Mouse (Mus musculus) CH12.LX (cell line): ENCODE measurements around the gene Pbp2. TPM values are rescaled to one million over a fixed set of nuclear protein-coding genes. Genes with fewer than 3 reads are reported as not detected.

Experiments used
- DNase-seq: peaks from one replicate; pipeline ENCODE4 v3.0.0-alpha.2; 2013; ENCODE audit errors: extremely low read depth
- H3K27ac ChIP-seq: 2 replicates; pipeline ENCODE4 v1.5.1; 2012; ENCODE audit warnings: low read depth, mild to moderate bottlenecking, control low read depth, moderate library complexity; ENCODE audit not compliant: insufficient read depth
- H3K27me3 ChIP-seq: replicated peaks from 2 replicates; pipeline ENCODE3; 2012; ENCODE audit warnings: inconsistent platforms
- H3K36me3 ChIP-seq, 2 experiments: replicated peaks in 1 of 2; 2 replicates each; pipeline versions ENCODE3 to v1.6.1; 2012; ENCODE audit warnings: inconsistent platforms in 1 of 2, low read length in 1 of 2, mild to moderate bottlenecking in 1 of 2, mixed read lengths in 1 of 2, moderate library complexity in 1 of 2; ENCODE audit not compliant: control insufficient read depth in 1 of 2, insufficient read depth in 1 of 2
- H3K4me1 ChIP-seq, 2 experiments: 2 replicates each; pipeline ENCODE4 v1.6.1; 2012; ENCODE audit warnings: inconsistent platforms in 1 of 2, moderate library complexity in 1 of 2; ENCODE audit not compliant: insufficient read depth in 2 of 2, control insufficient read depth in 1 of 2
- H3K4me2 ChIP-seq: 2 replicates; pipeline ENCODE4 v1.6.1; 2012; ENCODE audit warnings: low read depth, mild to moderate bottlenecking, control low read depth; ENCODE audit not compliant: poor library complexity, insufficient read depth, severe bottlenecking
- H3K4me3 ChIP-seq, 3 experiments: fragments of 150-350 bp in 1 of 3; sonication (generic) in 1 of 3; replicated peaks in 1 of 3; 2 replicates each; pipeline versions ENCODE3 to v1.5.1; 2011 to 2012; ENCODE audit warnings: low read depth in 2 of 3, low read length in 2 of 3, mild to moderate bottlenecking in 2 of 3, moderate library complexity in 2 of 3, control low read depth in 1 of 3, improper control_type of control experiment in 1 of 3, inconsistent platforms in 1 of 3, mixed read lengths in 1 of 3; ENCODE audit not compliant: poor library complexity in 1 of 3
- H3K79me2 ChIP-seq: replicated peaks from 2 replicates; pipeline ENCODE4 v1.6.1; 2012; ENCODE audit warnings: mild to moderate bottlenecking, moderate library complexity; ENCODE audit not compliant: control insufficient read depth, poor library complexity, insufficient read depth, severe bottlenecking; ENCODE audit errors: extremely low read depth
- H3K9ac ChIP-seq: 2 replicates; pipeline ENCODE4 v1.6.1; 2012; ENCODE audit warnings: low read depth, mild to moderate bottlenecking, control low read depth, moderate library complexity; ENCODE audit not compliant: insufficient read depth
- H3K9me3 ChIP-seq: replicated peaks from 2 replicates; pipeline ENCODE3; 2012; ENCODE audit warnings: low read length, inconsistent platforms, mixed read lengths
- BHLHE40 ChIP-seq: IDR thresholded peaks from 2 replicates; pipeline ENCODE4 v1.6.1; 2011; ENCODE audit warnings: mild to moderate bottlenecking, low read depth, low read length, improper control_type of control experiment
- CHD1 ChIP-seq: IDR thresholded peaks from 2 replicates; pipeline ENCODE4 v1.6.1; 2012; ENCODE audit warnings: low read depth, low read length, improper control_type of control experiment, inconsistent platforms
- CTCF ChIP-seq, 2 experiments: IDR thresholded peaks in 1 of 2; conservative IDR thresholded peaks in 1 of 2; 2 replicates each; pipeline ENCODE4 v1.5.1; 2011 to 2012; ENCODE audit warnings: low read depth in 2 of 2, low read length in 2 of 2, improper control_type of control experiment in 1 of 2, inconsistent platforms in 1 of 2, mild to moderate bottlenecking in 1 of 2, moderate library complexity in 1 of 2
- EP300 ChIP-seq: IDR thresholded peaks from 2 replicates; pipeline ENCODE4 v1.6.1; 2011; ENCODE audit warnings: low read length, improper control_type of control experiment
- ETS1 ChIP-seq: conservative IDR thresholded peaks from 2 replicates; pipeline ENCODE4 v1.6.1; 2012; ENCODE audit warnings: low read depth, mild to moderate bottlenecking, inconsistent platforms, low read length, improper control_type of control experiment, moderate library complexity
- GABPA ChIP-seq: IDR thresholded peaks from 2 replicates; pipeline ENCODE4 v1.6.1; 2012; ENCODE audit warnings: low read depth, low read length, improper control_type of control experiment, inconsistent platforms; ENCODE audit not compliant: insufficient replicate concordance
- IRF4 ChIP-seq: IDR thresholded peaks from 2 replicates; pipeline ENCODE4 v1.6.1; 2014; ENCODE audit warnings: low read depth, mild to moderate bottlenecking, inconsistent platforms, low read length, improper control_type of control experiment
- MAZ ChIP-seq: IDR thresholded peaks from 2 replicates; pipeline ENCODE4 v1.6.1; 2012; ENCODE audit warnings: low read depth, mild to moderate bottlenecking, inconsistent platforms, low read length, improper control_type of control experiment, moderate library complexity
- MEF2A ChIP-seq: IDR thresholded peaks from 2 replicates; pipeline ENCODE4 v1.6.1; 2014; ENCODE audit warnings: low read depth, mild to moderate bottlenecking, inconsistent platforms, low read length, improper control_type of control experiment, borderline replicate concordance
- MXI1 ChIP-seq: IDR thresholded peaks from 2 replicates; pipeline ENCODE4 v1.6.1; 2011; ENCODE audit warnings: mild to moderate bottlenecking, low read depth, low read length, improper control_type of control experiment
- MYC ChIP-seq: IDR thresholded peaks from 2 replicates; pipeline ENCODE4 v1.6.1; 2011; ENCODE audit warnings: low read depth, mild to moderate bottlenecking, improper control_type of control experiment, low read length
- NELFE ChIP-seq: IDR thresholded peaks from 2 replicates; pipeline ENCODE4 v1.6.1; 2011; ENCODE audit warnings: low read depth, low read length, improper control_type of control experiment
- PAX5 ChIP-seq: IDR thresholded peaks from 2 replicates; pipeline ENCODE4 v1.6.1; 2012; ENCODE audit warnings: low read length, inconsistent platforms, mixed read lengths
- POLR2A ChIP-seq: IDR thresholded peaks from 2 replicates; pipeline ENCODE4 v1.6.1; 2011; ENCODE audit warnings: low read depth, mild to moderate bottlenecking, improper control_type of control experiment, low read length
- POLR2AphosphoS2 ChIP-seq: IDR thresholded peaks from 2 replicates; pipeline ENCODE4 v1.6.1; 2011; ENCODE audit warnings: low read depth, low read length, improper control_type of control experiment
- RAD21 ChIP-seq: IDR thresholded peaks from 2 replicates; pipeline ENCODE4 v1.6.1; 2011; ENCODE audit warnings: low read depth, mild to moderate bottlenecking, low read length, improper control_type of control experiment, moderate library complexity
- SIN3A ChIP-seq: IDR thresholded peaks from 2 replicates; pipeline ENCODE4 v1.6.1; 2012; ENCODE audit warnings: low read length, improper control_type of control experiment, inconsistent platforms
- TCF12 ChIP-seq: IDR thresholded peaks from 2 replicates; pipeline ENCODE4 v1.6.1; 2014; ENCODE audit warnings: low read depth, mild to moderate bottlenecking, inconsistent platforms, low read length, improper control_type of control experiment
- UBTF ChIP-seq: IDR thresholded peaks from 2 replicates; pipeline ENCODE4 v1.6.1; 2012; ENCODE audit warnings: low read depth, mild to moderate bottlenecking, inconsistent platforms, low read length, improper control_type of control experiment, moderate library complexity
- USF1 ChIP-seq: IDR thresholded peaks from 2 replicates; pipeline ENCODE4 v1.6.1; 2014; ENCODE audit warnings: low read depth, mild to moderate bottlenecking, inconsistent platforms, low read length, improper control_type of control experiment
- USF2 ChIP-seq: conservative IDR thresholded peaks from 2 replicates; pipeline ENCODE4 v1.6.1; 2011; ENCODE audit warnings: low read depth, low read length, improper control_type of control experiment
- ZC3H11A ChIP-seq: IDR thresholded peaks from 2 replicates; pipeline ENCODE4 v1.6.1; 2012; ENCODE audit warnings: low read depth, mild to moderate bottlenecking, inconsistent platforms, low read length, improper control_type of control experiment
- ZKSCAN1 ChIP-seq: IDR thresholded peaks from 2 replicates; pipeline ENCODE4 v1.6.1; 2012; ENCODE audit warnings: low read depth, inconsistent platforms, low read length, improper control_type of control experiment, borderline replicate concordance
- ZMIZ1 ChIP-seq: IDR thresholded peaks from 2 replicates; pipeline ENCODE4 v1.6.1; 2012; ENCODE audit warnings: low read depth, mild to moderate bottlenecking, inconsistent platforms, low read length, improper control_type of control experiment
- ZNF384 ChIP-seq: IDR thresholded peaks from 2 replicates; pipeline ENCODE4 v1.6.1; 2012; ENCODE audit warnings: low read depth, low read length, improper control_type of control experiment, inconsistent platforms
- dilution Hi-C: fragments of 300-500 bp; cut with MboI; formaldehyde crosslinking; loops from 2 replicates; pipeline ENCODE4 v1.14.3; 2020; ENCODE audit warnings: low sequenced_read_pairs; ENCODE audit not compliant: extremely low pct_unique_long_range_greater_than_20kb, extremely low pct_ligation_motif_present
- in situ Hi-C: fragments of 300-500 bp; cut with MboI; formaldehyde crosslinking; loops from 3 replicates; pipeline ENCODE4 v1.14.3; 2019; ENCODE audit warnings: low sequenced_read_pairs, low pct_ligation_motif_present, low pct_unique_long_range_greater_than_20kb, mixed read lengths
- polyA plus RNA-seq: library from polyadenylated mRNA; unstranded; fragments of >175 nt; gene quantifications from 2 replicates; pipeline ENCODE4 v1.2.1, GENCODE M21; 2012; ENCODE audit warnings: low read depth; ENCODE audit not compliant: insufficient read length
- total RNA-seq, 2 experiments: library from RNA; depleted of rRNA; stranded (reverse); fragments of 300-350 nt in 1 of 2; fragments of >200 nt in 1 of 2; gene quantifications; 2 replicates each; pipeline ENCODE4 v1.2.3; 2012 to 2014

Pbp2 gene
- total and polyA plus RNA-seq, 3 experiments, result not detected

DNA sequence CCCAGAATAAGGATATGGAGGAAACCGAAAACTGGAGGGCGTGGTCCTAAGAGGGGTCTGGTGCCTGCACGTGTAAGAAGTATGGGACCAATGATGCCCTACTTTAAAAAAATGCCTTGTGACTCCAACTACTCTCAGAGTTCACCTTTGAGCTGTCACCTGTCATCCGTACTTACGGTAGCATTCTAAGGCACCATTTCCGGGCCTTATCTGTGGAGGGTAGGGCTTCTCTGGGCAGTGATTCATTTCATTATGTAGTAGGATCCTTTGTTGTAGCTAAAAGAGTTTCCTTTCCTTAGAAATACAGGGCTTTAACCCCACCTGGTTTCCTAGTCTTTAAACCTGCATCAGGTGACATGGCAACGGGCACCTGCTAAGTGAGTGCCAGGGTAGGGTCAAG is 16.6 kb upstream of the Pbp2 start:
- Histone ChIP-seq H3K4me3 (no peak overlapping the region), H3K27ac (no peak overlapping the region), H3K4me2 (no peak overlapping the region), H3K4me1 (peaks cover 0 to 32% of the 10 kb centered on the region in 2 experiments; a peak in 2 of 4 replicates), H3K9ac (no peak overlapping the region), H3K36me3 (no peaks in the 10 kb centered on the region), H3K79me2 (no peaks in the 10 kb centered on the region), H3K27me3 (no peaks in the 10 kb centered on the region), H3K9me3 (no peaks in the 10 kb centered on the region)
- dilution Hi-C loops, result no loop called here
- in situ Hi-C loops, result no loop called here
- DNase-seq, result no peak
- no peak for TF ChIP-seq POLR2AphosphoS2
- TF ChIP-seq CHD1, result no peak
- TF ChIP-seq ZKSCAN1, result no peak
- no peak for TF ChIP-seq MXI1
- no peak for TF ChIP-seq ZMIZ1

DNA sequence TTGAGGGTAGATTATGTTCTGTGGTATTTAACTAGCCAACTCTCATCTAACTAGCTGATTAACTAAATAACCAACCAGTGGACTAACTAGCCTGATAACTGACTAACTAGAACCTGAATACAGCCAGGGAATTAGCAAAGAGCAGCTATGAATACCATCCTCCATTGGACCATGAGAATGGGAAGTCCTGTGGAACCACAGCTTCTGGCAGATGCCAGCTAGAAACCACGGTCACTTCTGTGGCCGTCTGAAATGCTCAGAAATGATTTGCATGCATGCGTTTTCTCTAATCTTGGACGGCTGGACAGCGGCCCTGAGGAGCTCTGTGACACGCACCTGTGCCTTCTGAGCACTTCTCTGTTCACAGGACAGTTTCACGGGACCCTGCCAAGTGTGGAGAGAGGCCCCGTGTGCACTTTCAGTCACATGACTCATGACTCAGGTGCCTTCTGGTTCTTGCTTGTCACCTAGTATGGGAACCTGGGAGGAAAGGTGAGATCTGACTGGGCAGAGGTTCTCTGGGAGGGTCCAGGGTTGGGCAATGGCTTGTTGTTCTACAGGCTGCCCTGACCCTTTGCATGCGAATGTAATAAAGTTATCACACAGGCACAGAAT is 14.6 kb upstream of the Pbp2 start:
- peak; percentile 43 for DNase-seq
- H3K27ac ChIP-seq, result no peak overlapping the region

DNA sequence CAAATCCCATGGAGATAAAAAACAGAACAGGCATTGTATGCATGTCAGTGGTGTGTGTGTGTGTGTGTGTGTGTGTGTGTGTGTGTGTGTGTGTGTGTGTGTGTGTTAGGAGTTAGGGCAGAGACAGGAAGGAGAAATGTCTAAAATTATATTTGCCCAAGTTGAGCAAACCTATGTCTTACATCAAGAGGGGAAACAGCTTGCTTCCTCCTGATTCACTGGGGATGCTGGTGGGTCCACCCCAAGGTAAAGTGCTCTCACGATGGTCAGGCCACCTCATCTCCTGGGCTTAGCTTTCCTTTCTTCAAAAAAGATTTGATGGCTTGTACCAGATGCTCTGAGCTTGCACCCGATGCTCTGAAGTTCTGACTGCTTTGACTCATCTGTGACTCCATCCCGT is 13.9 kb upstream of the Pbp2 start:
- in situ Hi-C loops, result no loop called here
- Histone ChIP-seq H3K36me3 (no peaks in the 10 kb centered on the region), H3K9me3 (no peaks in the 10 kb centered on the region), H3K27me3 (no peaks in the 10 kb centered on the region), H3K27ac (no peak overlapping the region), H3K4me2 (no peak overlapping the region), H3K4me3 (no peak overlapping the region), H3K79me2 (no peaks in the 10 kb centered on the region), H3K9ac (no peak overlapping the region), H3K4me1 (peaks cover 0 to 32% of the 10 kb centered on the region in 2 experiments; a peak in 2 of 4 replicates)
- dilution Hi-C loops, result no loop called here
- no peak for TF ChIP-seq ZMIZ1
- TF ChIP-seq GABPA, result no peak
- no peak for TF ChIP-seq UBTF
- TF ChIP-seq MXI1, result no peak
- no peak for TF ChIP-seq MAZ
- no peak for TF ChIP-seq MEF2A
- no peak for TF ChIP-seq ZNF384
- no peak for TF ChIP-seq ZKSCAN1
- no peak for TF ChIP-seq CHD1
- TF ChIP-seq ZC3H11A, result no peak
- no peak for TF ChIP-seq USF2
- TF ChIP-seq RAD21, result no peak
- TF ChIP-seq CTCF (conservative IDR thresholded peaks at IDR 0.05 in 1 of 2, IDR thresholded peaks at IDR 0.05 in 1 of 2; ENCODE audit: low read depth in 2 of 2, low read length in 2 of 2), result no peak
- no peak for TF ChIP-seq PAX5
- no peak for TF ChIP-seq POLR2A
- TF ChIP-seq BHLHE40, result no peak
- no peak for TF ChIP-seq EP300
- TF ChIP-seq MYC, result no peak
- no peak for TF ChIP-seq USF1
- TF ChIP-seq SIN3A, result no peak
- DNase-seq, result peak; percentile 21

More for the DNA sequence above, 14.6 kb upstream of the Pbp2 start:
- in situ Hi-C loops (no loop called here), dilution Hi-C loops (no loop called here)
- Histone ChIP-seq H3K79me2 (no peaks in the 10 kb centered on the region), H3K4me3 (no peak overlapping the region), H3K9me3 (no peaks in the 10 kb centered on the region), H3K9ac (no peak overlapping the region), H3K27me3 (no peaks in the 10 kb centered on the region), H3K4me1 (peaks cover 0 to 32% of the 10 kb centered on the region in 2 experiments; a peak in 2 of 4 replicates), H3K36me3 (no peaks in the 10 kb centered on the region), H3K4me2 (no peak overlapping the region)
- TF ChIP-seq UBTF (no peak), TCF12 (peak; percentile 69; the same call in 1 of the 2 replicates), NELFE (no peak), MAZ (no peak), EP300 (peak; percentile 61), USF1 (peak; percentile 52), BHLHE40 (peak; percentile 97), RAD21 (no peak), IRF4 (peak; percentile 69), ETS1 (peak; percentile 78), USF2 (peak; percentile 48)
